Mouse (Mus musculus) embryonic facial prominence, embryonic 12.5 days (tissue): Measurements from ENCODE around the gene Ccpg1. TPM values are rescaled to one million over a fixed set of nuclear protein-coding genes. Genes with fewer than 3 reads are reported as not detected.

Experiments
- ATAC-seq: fragments of 200-750 bp; cut with Nextera tagmentation; 2 replicates; pipeline ENCODE4 v1.8.0; 2017; ENCODE audit not compliant: insufficient number of reproducible peaks, insufficient read depth, low FRiP score, low TSS enrichment
- H3K27ac ChIP-seq: fragments of 300-500 bp; sonication (generic); 2 replicates; pipeline ENCODE4 v1.5.1; 2016; ENCODE audit warnings: mild to moderate bottlenecking
- H3K27me3 ChIP-seq: fragments of 300-500 bp; sonication (generic); 2 replicates; pipeline ENCODE4 v1.6.1; 2016; ENCODE audit warnings: mild to moderate bottlenecking, moderate library complexity
- H3K36me3 ChIP-seq: fragments of 300-500 bp; sonication (generic); 2 replicates; pipeline ENCODE4 v1.6.1; 2016; ENCODE audit warnings: mild to moderate bottlenecking
- H3K4me1 ChIP-seq: fragments of 300-500 bp; sonication (generic); 2 replicates; pipeline ENCODE4 v1.6.1; 2016
- H3K4me2 ChIP-seq: fragments of 300-500 bp; sonication (generic); replicated peaks from 2 replicates; pipeline ENCODE4 v1.6.1; 2016; ENCODE audit warnings: mild to moderate bottlenecking, moderate library complexity
- H3K4me3 ChIP-seq: fragments of 300-500 bp; sonication (generic); 2 replicates; pipeline ENCODE4 v1.5.1; 2016; ENCODE audit warnings: mild to moderate bottlenecking
- H3K9ac ChIP-seq: fragments of 300-500 bp; sonication (generic); 2 replicates; pipeline ENCODE4 v1.6.1; 2016; ENCODE audit warnings: mild to moderate bottlenecking, moderate library complexity
- H3K9me3 ChIP-seq: fragments of 300-500 bp; sonication (generic); 2 replicates; pipeline ENCODE4 v1.6.1; 2016; ENCODE audit warnings: mild to moderate bottlenecking, moderate library complexity
- WGBS: fragments of 180-500 bp; shearing (Covaris S2); methylation state at CpG from one replicate; pipeline ENCODE4 v1.1.7; 2016; 5-methylcytosine and 5-hydroxymethylcytosine counted together
- microRNA-seq: library from miRNA; unstranded; fragments of <30 nt; microRNA quantifications from one replicate; pipeline ENCODE4, GENCODE M21; 2017
- polyA plus RNA-seq: library from polyadenylated mRNA; unstranded; fragments of >200 nt; fragmentation: Nextera tagmentation; extraction: Ambion mirVana; gene quantifications from 2 replicates; pipeline ENCODE4 v1.2.1, GENCODE M21; 2016

Ccpg1 gene
- polyA plus RNA-seq, 1 experiment from 2014 or later, result 24.9 TPM

DNA sequence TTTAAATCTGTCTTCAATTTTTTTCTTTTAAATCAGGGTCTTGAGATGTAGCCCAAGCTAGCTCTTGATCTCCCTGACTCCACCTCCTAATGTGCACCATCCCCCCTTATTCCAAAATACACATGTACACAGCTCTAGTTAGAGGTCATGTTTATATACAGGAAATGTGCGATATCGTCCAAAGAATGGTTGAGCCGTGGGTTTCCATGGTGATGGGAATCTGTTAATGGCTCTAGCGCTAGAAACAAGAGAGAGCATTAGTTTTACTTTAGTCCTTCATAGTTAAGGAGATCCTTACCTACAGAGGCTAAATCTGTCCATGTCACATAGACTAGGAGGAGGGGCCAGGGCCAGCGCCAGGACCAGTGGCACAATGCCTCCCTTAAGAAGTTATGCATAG lies 64.6 kb downstream of the Ccpg1 start:
- ATAC-seq, result no peak
- Histone ChIP-seq H3K27me3 (no peaks in the 10 kb centered on the region), H3K4me3 (no peak overlapping the region), H3K4me2 (no peak overlapping the region), H3K36me3 (no peaks in the 10 kb centered on the region), H3K4me1 (peaks cover 13% of the 10 kb centered on the region; the same call in 1 of the 2 replicates), H3K27ac (no peak overlapping the region), H3K9ac (no peak overlapping the region), H3K9me3 (no peaks in the 10 kb centered on the region)
- 61% methylated on average over 5 of the region's 5 CpGs for WGBS

DNA sequence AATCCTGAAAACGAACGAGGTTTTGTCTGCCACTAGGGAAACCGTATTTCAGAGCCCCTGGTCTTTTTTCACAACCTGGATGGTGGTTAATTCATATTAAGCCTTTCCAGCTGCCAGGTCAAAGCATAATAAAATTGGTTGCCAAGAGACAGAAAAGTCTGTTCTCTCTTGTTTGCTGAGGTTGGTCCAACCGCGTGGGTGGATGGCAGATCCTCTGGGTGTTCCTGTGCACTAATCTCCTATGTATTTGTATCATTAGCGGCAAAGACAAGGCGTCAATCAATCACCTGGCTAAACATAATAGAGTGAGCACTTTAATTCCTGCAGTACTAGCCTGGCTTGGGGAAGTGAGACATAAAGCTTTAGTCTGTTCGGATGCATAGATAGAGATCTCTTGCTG lies 65.4 kb downstream of the Ccpg1 start:
- Histone ChIP-seq H3K4me1 (peaks cover 6% of the 10 kb centered on the region; the same call in 1 of the 2 replicates), H3K9me3 (no peaks in the 10 kb centered on the region), H3K27ac (no peak overlapping the region), H3K36me3 (no peaks in the 10 kb centered on the region), H3K27me3 (no peaks in the 10 kb centered on the region), H3K9ac (no peak overlapping the region), H3K4me3 (no peak overlapping the region), H3K4me2 (no peak overlapping the region)
- 60% methylated on average over 8 of the region's 8 CpGs for WGBS
- ATAC-seq, result no peak

DNA sequence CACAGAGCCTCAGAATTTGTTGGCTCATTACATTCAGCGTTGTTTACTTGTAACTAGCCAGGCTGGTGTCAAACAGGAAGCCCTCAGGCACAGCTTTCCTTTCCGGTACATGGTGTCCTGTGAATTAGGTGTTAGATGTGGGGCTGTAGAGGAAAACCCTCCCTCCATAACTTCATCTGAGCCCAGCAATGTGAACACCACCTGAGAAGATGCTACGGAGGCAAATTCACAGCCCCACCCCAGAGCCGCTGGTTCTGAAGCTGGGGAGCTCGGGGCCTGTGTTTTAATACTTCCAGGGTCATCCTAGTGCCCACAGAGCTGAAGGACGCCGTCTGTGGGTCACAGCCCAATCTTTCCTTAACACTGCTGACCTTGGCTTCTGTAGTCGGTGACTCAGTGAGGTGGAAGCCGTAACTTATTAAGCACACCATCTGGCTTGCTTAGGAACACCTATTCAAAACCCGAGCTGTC lies 70.2 kb downstream of the Ccpg1 start:
- 56% methylated on average over 10 of the region's 10 CpGs for WGBS
- H3K9me3 ChIP-seq, result no peaks in the 10 kb centered on the region
- no peak for ATAC-seq
- H3K36me3 ChIP-seq, result no peaks in the 10 kb centered on the region
- no peak overlapping the region for H3K4me2 ChIP-seq
- no peak overlapping the region for H3K4me3 ChIP-seq
- H3K4me1 ChIP-seq, result no peaks in the 10 kb centered on the region
- no peak overlapping the region for H3K9ac ChIP-seq
- H3K27me3 ChIP-seq, result no peaks in the 10 kb centered on the region
- H3K27ac ChIP-seq, result no peak overlapping the region

DNA sequence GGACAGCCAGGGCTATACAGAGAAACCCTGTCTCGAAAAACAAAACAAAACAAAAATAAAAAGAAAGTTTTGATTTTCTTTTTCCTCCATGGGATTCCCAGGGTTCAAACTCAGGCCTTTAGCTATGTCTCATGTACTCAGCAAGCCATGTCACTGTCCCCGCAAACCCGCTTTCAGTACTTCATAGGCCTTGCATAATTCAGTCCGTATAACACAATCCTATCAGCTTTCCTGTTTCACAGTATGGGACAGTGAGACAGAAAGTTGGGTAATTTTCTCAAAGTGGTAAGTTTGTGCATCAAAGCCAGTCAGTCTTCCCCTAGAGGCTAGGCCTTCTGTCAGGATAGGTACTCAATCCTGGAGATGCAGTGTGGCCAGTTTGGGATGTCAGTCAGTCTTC lies 74.0 kb downstream of the Ccpg1 start:
- Histone ChIP-seq H3K4me3 (no peak overlapping the region), H3K9me3 (no peaks in the 10 kb centered on the region), H3K9ac (no peak overlapping the region), H3K36me3 (no peaks in the 10 kb centered on the region), H3K4me2 (no peak overlapping the region), H3K4me1 (peaks cover 11% of the 10 kb centered on the region), H3K27ac (no peak overlapping the region), H3K27me3 (no peaks in the 10 kb centered on the region)
- no peak for ATAC-seq
- 88% methylated on average over 4 of the region's 4 CpGs for WGBS

DNA sequence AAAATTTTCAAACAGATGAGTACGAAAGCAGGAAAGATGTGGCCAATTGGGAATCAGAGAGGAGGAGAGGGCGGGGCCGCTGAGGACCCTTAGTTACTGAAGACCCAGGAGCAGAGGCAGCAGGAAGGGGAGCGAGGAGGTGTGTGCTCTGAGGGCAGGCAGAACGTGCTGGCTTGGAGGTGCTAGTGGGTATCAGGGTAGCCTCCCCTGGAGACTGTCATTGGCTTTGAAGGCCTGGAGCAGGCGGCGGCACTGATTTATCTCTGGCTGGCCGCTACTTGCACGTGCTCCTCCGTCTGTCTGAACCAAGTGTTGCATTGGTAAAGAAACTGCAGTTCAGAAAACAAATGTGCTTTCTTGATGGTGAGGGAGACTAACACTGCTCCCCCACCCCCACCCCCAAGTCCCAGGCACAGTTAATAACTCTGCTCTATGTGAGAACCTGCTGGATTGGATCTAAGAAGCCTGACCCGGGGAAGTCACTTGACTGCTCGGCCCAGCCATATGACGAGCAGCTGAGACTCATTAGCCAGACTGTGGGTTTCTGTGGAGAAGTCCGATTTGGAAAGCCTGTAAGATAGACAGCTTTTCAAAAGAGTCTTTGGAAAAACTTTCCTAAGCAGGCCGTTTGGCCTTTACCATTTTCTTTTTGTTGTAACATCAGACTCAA lies 78.5 kb downstream of the Ccpg1 start:
- no peaks in the 10 kb centered on the region for H3K36me3 ChIP-seq
- peak overlapping the region; percentile 45 for H3K4me2 ChIP-seq
- H3K4me1 ChIP-seq, result peaks cover 27% of the 10 kb centered on the region
- H3K9ac ChIP-seq, result no peak overlapping the region
- no peaks in the 10 kb centered on the region for H3K27me3 ChIP-seq
- WGBS, result 12% methylated on average over 15 of the region's 15 CpGs
- peak overlapping the region; percentile 11; the same call in 1 of the 2 replicates for H3K4me3 ChIP-seq
- no peaks in the 10 kb centered on the region for H3K9me3 ChIP-seq
- H3K27ac ChIP-seq, result peak overlapping the region; percentile 72
- no peak; the same call in 1 of the 2 replicates for ATAC-seq

Small RNA genes lying within 50 kb of the gene (microRNA-seq; reads per million reads assigned to microRNA genes)
- not detected for gene Gm27353

Other genes with a start within 250 kb of the Ccpg1 start
- 1.8 and 2.1 TPM in 2 replicates for gene Prtg, start 178.6 kb upstream of the Ccpg1 start, polyA plus RNA-seq
- 11.7 TPM in 2 replicates for gene Pygo1, start 59.8 kb upstream of the Ccpg1 start, polyA plus RNA-seq
- gene Dyx1c1, start 26.6 kb upstream of the Ccpg1 start, polyA plus RNA-seq, result 1.5 and 1.8 TPM in 2 replicates
- gene Gm44503, start 26.6 kb upstream of the Ccpg1 start, polyA plus RNA-seq, result not detected in 2 replicates
- gene Ccpg1os, start within 50 bp of the Ccpg1 start, polyA plus RNA-seq, result 13.6 and 13.8 TPM in 2 replicates
- 13.5 and 14.7 TPM in 2 replicates for gene Pigb, start 54.9 kb downstream of the Ccpg1 start, polyA plus RNA-seq
- 6.8 and 8.9 TPM in 2 replicates for gene Rab27a, start 59.4 kb downstream of the Ccpg1 start, polyA plus RNA-seq
- 0.20 TPM in 1 of 2 replicates, not detected in the other for gene Khdc3, start 116.4 kb downstream of the Ccpg1 start, polyA plus RNA-seq
- gene Gm20509, start 117.0 kb downstream of the Ccpg1 start, polyA plus RNA-seq, result not detected in 2 replicates
- gene Rsl24d1, start 128.0 kb downstream of the Ccpg1 start, polyA plus RNA-seq, result 140 and 143 TPM in 2 replicates